Mouse (Mus musculus) thymus, adult 2 months (tissue): ENCODE measurements around the gene Celf5.

Source experiments
- CTCF ChIP-seq: fragments of 200-500 bp; IDR thresholded peaks from 2 replicates; pipeline ENCODE4 v1.5.1; 2012; ENCODE audit warnings: mild to moderate bottlenecking, control low read depth, low read length, moderate library complexity, borderline replicate concordance; ENCODE audit not compliant: control insufficient read depth, poor library complexity, insufficient read depth; ENCODE audit errors: extremely low read depth
- POLR2A ChIP-seq: fragments of 200-500 bp; IDR thresholded peaks from 2 replicates; pipeline ENCODE4 v1.6.1; 2012; ENCODE audit warnings: mild to moderate bottlenecking, low read length, control low read depth, moderate library complexity; ENCODE audit not compliant: control insufficient read depth, poor library complexity, insufficient read depth; ENCODE audit errors: extremely low read depth

GRCm38 (mm10) chr10:81420191-81420767 lies 62.2 kb downstream of the Celf5 start:
- TF ChIP-seq CTCF = no peak
- no peak for TF ChIP-seq POLR2A
